Mouse (Mus musculus): Measurements from ENCODE around the gene Selenok.

DNA sequence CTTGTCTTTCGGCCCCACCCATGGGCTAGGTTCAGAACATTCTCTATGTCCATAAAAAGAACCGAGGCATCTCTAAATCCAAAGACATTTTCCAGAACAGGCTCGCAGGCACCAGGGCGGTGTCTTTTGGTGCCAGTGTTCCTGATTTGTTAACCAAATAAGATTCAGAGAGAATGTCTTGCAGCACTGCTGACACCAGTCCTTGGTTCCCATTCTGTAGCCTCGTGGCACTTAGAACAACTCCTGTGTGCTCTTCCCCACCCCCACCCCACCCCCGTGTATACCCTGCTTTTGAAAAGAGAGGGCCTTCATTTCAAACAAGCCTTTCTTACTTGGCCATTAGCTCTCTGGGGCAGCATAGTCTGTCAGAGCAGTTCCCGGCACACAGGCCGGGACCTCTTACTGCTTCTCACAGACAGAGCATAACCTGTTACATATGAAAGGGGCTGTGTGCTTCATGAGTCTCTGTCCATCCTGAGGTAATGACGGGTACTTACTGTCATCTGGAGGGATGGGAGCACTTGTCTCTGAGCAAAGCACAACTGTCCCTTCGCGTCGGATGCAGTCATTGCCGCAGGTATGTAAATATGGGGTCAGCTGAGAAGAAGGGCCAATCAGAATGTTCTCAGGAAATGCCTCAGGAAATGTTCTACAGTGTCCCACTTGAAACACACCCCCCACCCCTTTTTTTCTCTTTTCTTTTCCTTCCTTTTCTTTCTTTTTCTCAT, 30.8 kb downstream of the Selenok start:
- no peak for TF ChIP-seq CTCF (IDR thresholded peaks at IDR 0.05; ENCODE audit: low read depth, low read length)
- TF ChIP-seq POLR2A (IDR thresholded peaks at IDR 0.05; ENCODE audit: borderline replicate concordance, low read depth, low read length): no peak

All from bone marrow macrophage, adult 2 months (primary cell).